Comparison of ENCODE assay signal across 9 mouse cellular contexts in genomic region chr8:9051699-9052098, GRCm38 (mm10).
DNase-seq lines count a peak whose midpoint lies in the region; ATAC-seq and TF ChIP-seq lines count a peak whose summit lies in the region.
"Had no signal": no experiment of that assay in that cellular context is flagged by ENCODE, and none has a peak within 500 bp of the region (broad histone marks: within the 10 kb centered on the region; RNA-seq: fewer than 3 reads in every experiment).

No protein-coding gene starts in this region.

- H3K4me2 ChIP-seq in embryonic facial prominence, embryonic 14.5 days (ENCODE audit: low read depth, low read length): no peak overlapping the region
- H3K4me2 ChIP-seq in heart, embryonic 15.5 days: peak overlapping the region; percentile 20
- no peak overlapping the region for H3K4me2 ChIP-seq in liver, embryonic 11.5 days

- H3K4me1 ChIP-seq in embryonic facial prominence, embryonic 14.5 days (ENCODE audit: control insufficient read depth, insufficient read depth, low read length): peaks cover 6% of the 10 kb centered on the region; the same call in 1 of the 2 replicates
- H3K4me1 ChIP-seq in embryonic facial prominence, embryonic 10.5 days: peaks cover 9% of the 10 kb centered on the region; the same call in 1 of the 2 replicates
- peaks cover 14% of the 10 kb centered on the region for H3K4me1 ChIP-seq in heart, embryonic 15.5 days (replicated peaks)
- peaks cover 3% of the 10 kb centered on the region; the same call in 1 of the 2 replicates for H3K4me1 ChIP-seq in lung, adult 2 months (ENCODE audit: control insufficient read depth, insufficient read depth, low read length)
- no peaks in the 10 kb centered on the region for H3K4me1 ChIP-seq in liver, embryonic 11.5 days (replicated peaks; ENCODE audit: control insufficient read depth, insufficient read depth, low read length)

- no peaks in the 10 kb centered on the region for H3K36me3 ChIP-seq in embryonic facial prominence, embryonic 14.5 days (ENCODE audit: control insufficient read depth, insufficient read depth, low read length)
- H3K36me3 ChIP-seq in embryonic facial prominence, embryonic 10.5 days (replicated peaks): no peaks in the 10 kb centered on the region
- H3K36me3 ChIP-seq in heart, embryonic 15.5 days: no peaks in the 10 kb centered on the region
- H3K36me3 ChIP-seq in liver, embryonic 11.5 days (ENCODE audit: control insufficient read depth, insufficient read depth, low read length): no peaks in the 10 kb centered on the region

- H3K27me3 ChIP-seq in embryonic facial prominence, embryonic 14.5 days (replicated peaks; ENCODE audit: control insufficient read depth, insufficient read depth, low read length): no peaks in the 10 kb centered on the region
- 0 out of 2 replicates have a peak, but pooled peaks cover 4% of the 10 kb centered on the region for H3K27me3 ChIP-seq in embryonic facial prominence, embryonic 10.5 days (replicated peaks; ENCODE audit: low read depth, poor library complexity, severe bottlenecking)
- H3K27me3 ChIP-seq in heart, embryonic 15.5 days: no peaks in the 10 kb centered on the region
- H3K27me3 ChIP-seq in liver, embryonic 11.5 days (replicated peaks; ENCODE audit: control insufficient read depth, insufficient read depth, low read length): no peaks in the 10 kb centered on the region

- H3K9ac ChIP-seq in embryonic facial prominence, embryonic 14.5 days (ENCODE audit: low read depth, low read length): no peak overlapping the region
- H3K9ac ChIP-seq in heart, embryonic 15.5 days: no peak overlapping the region
- no peak overlapping the region for H3K9ac ChIP-seq in liver, embryonic 11.5 days (ENCODE audit: low read depth, low read length)
- H3K9ac ChIP-seq: liver, embryonic 14.5 days had no signal

- TF ChIP-seq CTCF in lung, adult 2 months (IDR thresholded peaks at IDR 0.05; ENCODE audit: insufficient read depth, low read length): no peak

- 78% methylated on average over 10 of the region's 10 CpGs for WGBS in embryonic facial prominence, embryonic 14.5 days
- WGBS in embryonic facial prominence, embryonic 10.5 days: 88% methylated on average over 10 of the region's 10 CpGs
- WGBS in heart, embryonic 15.5 days: 35% methylated on average over 10 of the region's 10 CpGs
- 46% methylated on average over 10 of the region's 10 CpGs for WGBS in lung, adult 2 months
- 70% methylated on average over 10 of the region's 10 CpGs for WGBS in liver, embryonic 11.5 days

- DNase-seq in embryonic facial prominence, embryonic 14.5 days (ENCODE audit: low spot score): peak; percentile 47
- no peak for DNase-seq in embryonic facial prominence, embryonic 10.5 days (ENCODE audit: low spot score)
- peak; percentile 29 for DNase-seq in brain, adult 2 months (ENCODE audit: low read depth, low spot score)
- peak; percentile 8 for DNase-seq in lung, adult 2 months
- DNase-seq in urinary bladder, postnatal 36 days (ENCODE audit: low spot score in 2 of 2): peak; percentile 28 to 63
- no peak for DNase-seq in liver, embryonic 11.5 days (ENCODE audit: low spot score)
- no peak for DNase-seq in embryo, embryonic 10.5 days (ENCODE audit: low spot score)

- no peak for ATAC-seq in embryonic facial prominence, embryonic 14.5 days (ENCODE audit: low read depth)
- no peak for ATAC-seq in heart, embryonic 15.5 days (replicated peaks; ENCODE audit: insufficient number of reproducible peaks, insufficient read depth, low FRiP score, low read depth)
- no peak for ATAC-seq in liver, embryonic 11.5 days (replicated peaks; ENCODE audit: low FRiP score)

- no peaks in the 10 kb centered on the region for H3K9me3 ChIP-seq in embryonic facial prominence, embryonic 14.5 days (ENCODE audit: control insufficient read depth, low read length)
- no peaks in the 10 kb centered on the region for H3K9me3 ChIP-seq in embryonic facial prominence, embryonic 10.5 days
- no peaks in the 10 kb centered on the region for H3K9me3 ChIP-seq in heart, embryonic 15.5 days (replicated peaks)
- no peaks in the 10 kb centered on the region for H3K9me3 ChIP-seq in liver, embryonic 11.5 days (ENCODE audit: control insufficient read depth, low read length)

- no peak for TF ChIP-seq POLR2A in lung, adult 2 months (IDR thresholded peaks at IDR 0.05; ENCODE audit: borderline replicate concordance, extremely low read depth, low read depth, low read length)

- H3K27ac ChIP-seq in embryonic facial prominence, embryonic 14.5 days (replicated peaks; ENCODE audit: low read depth, low read length): no peak overlapping the region
- H3K27ac ChIP-seq in embryonic facial prominence, embryonic 10.5 days (replicated peaks): no peak overlapping the region
- no peak overlapping the region for H3K27ac ChIP-seq in heart, embryonic 15.5 days
- no peak overlapping the region for H3K27ac ChIP-seq in liver, embryonic 11.5 days (ENCODE audit: low read depth, low read length)
- H3K27ac ChIP-seq: liver, embryonic 14.5 days had no signal

- no peak overlapping the region for H3K4me3 ChIP-seq in embryonic facial prominence, embryonic 14.5 days (ENCODE audit: low read depth, low read length)
- no peak overlapping the region for H3K4me3 ChIP-seq in embryonic facial prominence, embryonic 10.5 days
- no peak overlapping the region for H3K4me3 ChIP-seq in heart, embryonic 15.5 days
- no peak overlapping the region for H3K4me3 ChIP-seq in lung, adult 2 months (replicated peaks; ENCODE audit: extremely low read depth, low read depth, low read length)
- H3K4me3 ChIP-seq in liver, embryonic 11.5 days (ENCODE audit: low read depth, low read length): no peak overlapping the region

Comparison
In these comparisons a context has a peak if more than half of its experiments do, and no peak if none do; other contexts are left out.
1. DNase-seq: peak in embryonic facial prominence, embryonic 14.5 days (single experiment), brain, adult 2 months (single experiment), lung, adult 2 months (single experiment) and urinary bladder, postnatal 36 days (2 of 2); none in embryonic facial prominence, embryonic 10.5 days (single experiment), liver, embryonic 11.5 days (single experiment) and embryo, embryonic 10.5 days (single experiment).